Mouse (Mus musculus): ENCODE results near the gene Olfr772. TPM values are rescaled to one million over a fixed set of nuclear protein-coding genes. Genes with fewer than 3 reads are reported as not detected.

Olfr772 gene
- polyA plus RNA-seq (2015; fragmentation: Nextera tagmentation; extraction: Ambion mirVana) = not detected in 2 replicates

DNA sequence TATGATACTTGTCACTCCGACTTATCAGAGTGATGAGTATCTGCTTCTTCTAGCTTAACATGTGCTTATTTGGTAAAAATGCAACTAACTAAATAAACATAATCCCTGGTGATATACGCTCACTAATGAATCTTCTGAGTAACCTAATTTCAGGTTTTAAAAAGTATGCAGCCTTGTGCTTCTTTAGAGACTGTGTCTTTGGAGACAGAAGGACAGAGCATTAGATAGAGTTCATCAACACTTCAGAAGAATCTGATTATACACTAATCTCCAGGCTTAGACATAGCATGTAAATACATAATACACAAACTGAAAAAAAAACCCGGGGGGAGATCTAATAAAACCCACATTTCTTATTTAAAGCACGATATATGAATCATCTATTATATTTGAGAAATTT is at the start of gene Olfr772:
Olfr772 (minus strand) TSS at position 101 of the 400 bp plus-strand sequence.

GRCm38 (mm10) chr10:129187319-129187718 is 9.6 kb upstream of the Olfr772 start, which contains the start of gene Olfr773:
Olfr773 (minus strand) TSS chr10:129187419.

DNA sequence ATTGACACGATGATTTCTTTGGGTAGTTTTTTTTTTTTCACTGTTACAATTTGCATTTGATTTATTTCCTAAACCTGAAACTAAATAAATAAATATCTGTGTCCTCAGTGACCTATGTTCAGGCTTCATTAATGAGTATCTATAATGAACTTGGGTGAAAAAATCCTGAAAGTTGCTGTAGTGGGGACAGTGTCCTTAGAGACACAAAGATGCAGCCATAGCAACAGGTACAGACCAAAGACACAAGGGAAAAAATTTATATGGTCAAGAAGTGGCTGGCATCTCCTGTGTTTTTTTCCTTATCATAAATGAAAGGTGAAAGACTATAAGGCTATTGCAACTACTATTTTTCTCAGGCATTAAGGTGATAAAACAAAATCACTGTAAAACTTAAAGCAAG is 13.1 kb downstream of the Olfr772 start, which contains the start of gene Olfr771:
Olfr771 (minus strand) TSS at position 101 of the 400 bp plus-strand sequence.

DNA sequence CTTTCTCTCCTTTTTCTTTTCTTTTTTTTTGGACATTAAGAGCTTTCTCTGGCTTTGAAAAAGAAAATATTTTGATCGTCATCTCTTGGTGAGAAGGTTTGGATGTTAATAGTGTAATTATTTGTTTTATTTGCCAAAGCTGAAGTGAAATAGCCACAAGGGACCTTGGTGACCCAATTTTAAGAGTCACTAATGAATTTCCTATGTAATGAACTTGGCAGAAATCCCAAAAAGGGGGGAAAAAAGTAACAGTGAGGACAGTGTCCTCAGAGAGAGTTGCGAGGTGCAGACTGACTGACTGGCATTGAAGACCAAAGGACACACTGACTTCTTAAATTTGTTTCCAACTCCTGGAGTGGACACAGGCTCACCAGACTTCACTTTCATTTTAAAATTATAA is 38.8 kb downstream of the Olfr772 start, which contains the start of gene Olfr770:
Olfr770 (minus strand) TSS at position 101 of the 400 bp plus-strand sequence.

Other genes starting within 250 kb of the Olfr772 start
- gene Itga7, start 244.1 kb downstream of the Olfr772 start, polyA plus RNA-seq (2015; fragmentation: Nextera tagmentation; extraction: Ambion mirVana) = 6.0 and 11.5 TPM in 2 replicates
- gene Mettl7b, start 216.9 kb downstream of the Olfr772 start, polyA plus RNA-seq (2015; fragmentation: Nextera tagmentation; extraction: Ambion mirVana) = 1.1 and 2.5 TPM in 2 replicates
- not detected in 2 replicates for gene Olfr9, start 188.5 kb downstream of the Olfr772 start, polyA plus RNA-seq (2015; fragmentation: Nextera tagmentation; extraction: Ambion mirVana)
- not detected in 2 replicates for gene Olfr763, start 167.1 kb downstream of the Olfr772 start, polyA plus RNA-seq (2015; fragmentation: Nextera tagmentation; extraction: Ambion mirVana)
- gene Olfr764-ps1, start 138.0 kb downstream of the Olfr772 start, polyA plus RNA-seq (2015; fragmentation: Nextera tagmentation; extraction: Ambion mirVana) = not detected in 2 replicates
- not detected in 2 replicates for gene Olfr765, start 127.9 kb downstream of the Olfr772 start, polyA plus RNA-seq (2015; fragmentation: Nextera tagmentation; extraction: Ambion mirVana)
- not detected in 2 replicates for gene Olfr766-ps1, start 108.9 kb downstream of the Olfr772 start, polyA plus RNA-seq (2015; fragmentation: Nextera tagmentation; extraction: Ambion mirVana)
- not detected in 2 replicates for gene Olfr767, start 95.0 kb downstream of the Olfr772 start, polyA plus RNA-seq (2015; fragmentation: Nextera tagmentation; extraction: Ambion mirVana)
- not detected in 2 replicates for gene Olfr768, start 78.5 kb downstream of the Olfr772 start, polyA plus RNA-seq (2015; fragmentation: Nextera tagmentation; extraction: Ambion mirVana)
- gene Olfr769, start 60.1 kb downstream of the Olfr772 start, polyA plus RNA-seq (2015; fragmentation: Nextera tagmentation; extraction: Ambion mirVana) = not detected in 2 replicates
- not detected in 2 replicates for gene Olfr770, start 38.9 kb downstream of the Olfr772 start, polyA plus RNA-seq (2015; fragmentation: Nextera tagmentation; extraction: Ambion mirVana)
- not detected in 2 replicates for gene Olfr771, start 13.2 kb downstream of the Olfr772 start, polyA plus RNA-seq (2015; fragmentation: Nextera tagmentation; extraction: Ambion mirVana)
- gene Olfr773, start 9.5 kb upstream of the Olfr772 start, polyA plus RNA-seq (2015; fragmentation: Nextera tagmentation; extraction: Ambion mirVana) = not detected in 2 replicates
- gene Olfr774, start 58.3 kb upstream of the Olfr772 start, polyA plus RNA-seq (2015; fragmentation: Nextera tagmentation; extraction: Ambion mirVana) = not detected in 2 replicates
- not detected in 2 replicates for gene Olfr775, start 70.5 kb upstream of the Olfr772 start, polyA plus RNA-seq (2015; fragmentation: Nextera tagmentation; extraction: Ambion mirVana)
- gene Olfr776, start 81.2 kb upstream of the Olfr772 start, polyA plus RNA-seq (2015; fragmentation: Nextera tagmentation; extraction: Ambion mirVana) = not detected in 2 replicates
- gene Olfr777, start 93.6 kb upstream of the Olfr772 start, polyA plus RNA-seq (2015; fragmentation: Nextera tagmentation; extraction: Ambion mirVana) = not detected in 2 replicates
- not detected in 2 replicates for gene Olfr780, start 140.2 kb upstream of the Olfr772 start, polyA plus RNA-seq (2015; fragmentation: Nextera tagmentation; extraction: Ambion mirVana)
- gene Olfr781, start 150.9 kb upstream of the Olfr772 start, polyA plus RNA-seq (2015; fragmentation: Nextera tagmentation; extraction: Ambion mirVana) = not detected in 2 replicates
- gene Olfr782, start 170.9 kb upstream of the Olfr772 start, polyA plus RNA-seq (2015; fragmentation: Nextera tagmentation; extraction: Ambion mirVana) = not detected in 2 replicates
- gene Olfr784, start 206.2 kb upstream of the Olfr772 start, polyA plus RNA-seq (2015; fragmentation: Nextera tagmentation; extraction: Ambion mirVana) = 0.04 TPM in 1 of 2 replicates, not detected in the other
- gene Olfr785, start 227.5 kb upstream of the Olfr772 start, polyA plus RNA-seq (2015; fragmentation: Nextera tagmentation; extraction: Ambion mirVana) = not detected in 2 replicates
- gene Olfr786, start 249.4 kb upstream of the Olfr772 start, polyA plus RNA-seq (2015; fragmentation: Nextera tagmentation; extraction: Ambion mirVana) = not detected in 2 replicates

All from adrenal gland, postnatal 0 days (tissue).